Mouse (Mus musculus): ENCODE measurements around the gene Slc38a6. TPM values are rescaled to one million over a fixed set of nuclear protein-coding genes. Genes with fewer than 3 reads are reported as not detected.

Slc38a6 gene
- polyA plus RNA-seq, 1 experiment from 2014 or later = 4.4 TPM

DNA sequence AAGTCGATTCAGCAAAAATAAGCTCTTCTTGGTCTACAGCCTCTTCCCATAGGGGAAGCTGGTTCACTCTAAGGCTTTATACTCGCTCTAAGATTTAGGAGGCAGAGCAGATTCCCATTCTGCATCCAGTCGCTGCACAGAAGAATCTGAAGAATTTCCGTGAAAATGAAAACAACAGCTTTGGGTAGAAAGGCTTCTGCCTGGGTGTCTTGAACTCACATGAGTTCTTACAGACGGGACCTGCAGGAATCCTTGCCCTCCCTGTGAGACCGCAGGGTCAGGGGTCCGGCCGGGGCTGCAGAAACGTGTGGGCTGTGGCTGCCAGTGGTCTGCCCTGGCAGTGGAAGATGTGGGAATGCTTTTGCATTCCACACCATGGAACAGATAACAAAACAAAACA is 64.4 kb downstream of the Slc38a6 start:
- TF ChIP-seq EP300 (IDR thresholded peaks at IDR 0.05; ENCODE audit: low read depth) (no peak), CTCF (IDR thresholded peaks at IDR 0.05; ENCODE audit: low read depth) (no peak)
- H3K27ac ChIP-seq (ENCODE audit: low read depth) = no peak overlapping the region
- H3K27me3 ChIP-seq (ENCODE audit: insufficient read depth, low read length) = no peaks in the 10 kb centered on the region
- no peaks in the 10 kb centered on the region for H3K9me3 ChIP-seq (ENCODE audit: low read length)
- H3K9ac ChIP-seq (replicated peaks) = no peak overlapping the region
- no peak overlapping the region for H3K4me2 ChIP-seq (ENCODE audit: low read depth, low read length)
- H3K36me3 ChIP-seq (replicated peaks; ENCODE audit: insufficient read depth, low read length) = no peaks in the 10 kb centered on the region
- DNase-seq (no peak), ATAC-seq (no peak)
- H3K4me1 ChIP-seq (ENCODE audit: insufficient read depth) = no peaks in the 10 kb centered on the region
- 70% methylated on average over 9 of the region's 9 CpGs for WGBS (ENCODE audit: insufficient replicate concordance)
- H3K4me3 ChIP-seq (ENCODE audit: low read depth, low read length) = no peak overlapping the region

- Histone ChIP-seq H3K4me2 (ENCODE audit: low read depth, low read length) (no peak overlapping the region), H3K4me1 (ENCODE audit: insufficient read depth) (no peaks in the 10 kb centered on the region), H3K9me3 (ENCODE audit: low read length) (no peaks in the 10 kb centered on the region), H3K9ac (replicated peaks) (no peak overlapping the region), H3K4me3 (ENCODE audit: low read depth, low read length) (no peak overlapping the region), H3K36me3 (replicated peaks; ENCODE audit: insufficient read depth, low read length) (no peaks in the 10 kb centered on the region), H3K27me3 (ENCODE audit: insufficient read depth, low read length) (no peaks in the 10 kb centered on the region), H3K27ac (ENCODE audit: low read depth) (no peak overlapping the region)
- 76% methylated on average over 14 of the region's 14 CpGs for WGBS (ENCODE audit: insufficient replicate concordance)
- ATAC-seq = no peak
- no peak for TF ChIP-seq CTCF (IDR thresholded peaks at IDR 0.05; ENCODE audit: low read depth)
- TF ChIP-seq EP300 (IDR thresholded peaks at IDR 0.05; ENCODE audit: low read depth) = no peak
- DNase-seq = no peak
These were observed 65.2 kb downstream of the Slc38a6 start for GRCm38 (mm10) chr12:73351746-73352145.

DNA sequence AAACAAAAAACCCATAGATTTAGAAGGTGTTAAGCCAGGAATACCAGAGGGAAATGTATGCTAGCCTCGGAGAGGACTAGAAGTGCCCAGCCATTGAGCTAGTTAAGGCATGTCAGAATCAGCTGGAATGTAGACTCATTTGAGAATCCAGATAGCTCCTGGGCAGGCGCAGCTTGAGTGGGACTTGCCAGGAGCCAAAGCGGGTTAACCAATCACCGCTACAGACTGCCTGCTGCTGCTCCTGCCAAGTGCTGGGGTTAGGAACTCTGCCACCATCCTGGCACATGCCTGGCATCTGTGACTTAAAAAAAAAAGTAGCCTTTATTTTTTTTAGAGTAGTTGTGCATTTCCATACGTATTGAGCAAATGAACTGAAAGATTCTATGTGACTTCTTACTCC is 66.8 kb downstream of the Slc38a6 start:
- Histone ChIP-seq H3K9me3 (ENCODE audit: low read length) (no peaks in the 10 kb centered on the region), H3K27ac (ENCODE audit: low read depth) (no peak overlapping the region), H3K4me3 (ENCODE audit: low read depth, low read length) (no peak overlapping the region), H3K27me3 (ENCODE audit: insufficient read depth, low read length) (no peaks in the 10 kb centered on the region), H3K4me2 (ENCODE audit: low read depth, low read length) (no peak overlapping the region), H3K4me1 (ENCODE audit: insufficient read depth) (no peaks in the 10 kb centered on the region), H3K9ac (replicated peaks) (no peak overlapping the region), H3K36me3 (replicated peaks; ENCODE audit: insufficient read depth, low read length) (no peaks in the 10 kb centered on the region)
- TF ChIP-seq EP300 (IDR thresholded peaks at IDR 0.05; ENCODE audit: low read depth) (no peak), CTCF (IDR thresholded peaks at IDR 0.05; ENCODE audit: low read depth) (no peak)
- no peak for DNase-seq
- ATAC-seq = no peak
- 85% methylated on average over 5 of the region's 5 CpGs for WGBS (ENCODE audit: insufficient replicate concordance)

- 71% methylated on average over 4 of the region's 4 CpGs for WGBS (ENCODE audit: insufficient replicate concordance)
- no peak overlapping the region for H3K27ac ChIP-seq (ENCODE audit: low read depth)
- DNase-seq = no peak
These were observed 67.9 kb downstream of the Slc38a6 start for GRCm38 (mm10) chr12:73354521-73354920.

GRCm38 (mm10) chr12:73355084-73355775 is 68.7 kb downstream of the Slc38a6 start:
- ATAC-seq (no peak), DNase-seq (no peak)
- 79% methylated on average over 14 of the region's 14 CpGs for WGBS (ENCODE audit: insufficient replicate concordance)
- TF ChIP-seq EP300 (IDR thresholded peaks at IDR 0.05; ENCODE audit: low read depth) = no peak
- no peak for TF ChIP-seq CTCF (IDR thresholded peaks at IDR 0.05; ENCODE audit: low read depth)
- no peak overlapping the region for H3K27ac ChIP-seq (ENCODE audit: low read depth)
- H3K4me1 ChIP-seq (ENCODE audit: insufficient read depth) = no peaks in the 10 kb centered on the region; the same call in 1 of the 2 replicates
- no peaks in the 10 kb centered on the region for H3K36me3 ChIP-seq (replicated peaks; ENCODE audit: insufficient read depth, low read length)
- H3K9ac ChIP-seq (replicated peaks) = no peak overlapping the region
- no peaks in the 10 kb centered on the region for H3K9me3 ChIP-seq (ENCODE audit: low read length)
- no peak overlapping the region for H3K4me3 ChIP-seq (ENCODE audit: low read depth, low read length)
- no peak overlapping the region for H3K4me2 ChIP-seq (ENCODE audit: low read depth, low read length)
- H3K27me3 ChIP-seq (ENCODE audit: insufficient read depth, low read length) = no peaks in the 10 kb centered on the region

More at GRCm38 (mm10) chr12:73354521-73354920, 67.9 kb downstream of the Slc38a6 start:
- Histone ChIP-seq H3K4me2 (ENCODE audit: low read depth, low read length) (no peak overlapping the region), H3K4me3 (ENCODE audit: low read depth, low read length) (no peak overlapping the region), H3K4me1 (ENCODE audit: insufficient read depth) (no peaks in the 10 kb centered on the region; the same call in 1 of the 2 replicates), H3K9me3 (ENCODE audit: low read length) (no peaks in the 10 kb centered on the region), H3K36me3 (replicated peaks; ENCODE audit: insufficient read depth, low read length) (no peaks in the 10 kb centered on the region), H3K9ac (replicated peaks) (no peak overlapping the region), H3K27me3 (ENCODE audit: insufficient read depth, low read length) (no peaks in the 10 kb centered on the region)
- TF ChIP-seq CTCF (IDR thresholded peaks at IDR 0.05; ENCODE audit: low read depth) = no peak
- no peak for TF ChIP-seq EP300 (IDR thresholded peaks at IDR 0.05; ENCODE audit: low read depth)
- no peak for ATAC-seq

DNA sequence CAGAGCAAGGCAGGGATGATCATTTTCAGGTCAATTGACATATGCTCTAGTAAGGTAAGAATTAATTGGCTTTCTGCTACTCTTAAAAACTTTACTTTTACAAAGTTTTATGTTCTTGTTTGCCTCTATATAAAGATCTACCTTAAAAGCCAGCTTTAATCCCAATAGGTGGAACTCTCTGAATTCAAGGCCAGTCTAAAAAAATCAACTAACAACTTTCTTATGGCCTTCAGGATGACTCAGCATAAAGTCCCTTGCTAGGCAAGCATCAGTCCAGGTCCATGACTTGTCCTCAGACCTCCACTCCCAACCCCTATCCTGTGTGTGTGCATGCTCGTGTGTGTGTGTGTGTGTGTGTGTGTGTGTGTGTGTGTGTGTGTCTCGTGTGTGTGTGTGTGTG is 70.1 kb downstream of the Slc38a6 start:
- Histone ChIP-seq H3K27ac (ENCODE audit: low read depth) (no peak overlapping the region), H3K4me1 (ENCODE audit: insufficient read depth) (no peaks in the 10 kb centered on the region; the same call in 1 of the 2 replicates), H3K36me3 (replicated peaks; ENCODE audit: insufficient read depth, low read length) (no peaks in the 10 kb centered on the region), H3K9ac (replicated peaks) (no peak overlapping the region), H3K9me3 (ENCODE audit: low read length) (no peaks in the 10 kb centered on the region), H3K4me3 (ENCODE audit: low read depth, low read length) (no peak overlapping the region), H3K27me3 (ENCODE audit: insufficient read depth, low read length) (no peaks in the 10 kb centered on the region), H3K4me2 (ENCODE audit: low read depth, low read length) (no peak overlapping the region)
- DNase-seq (no peak), ATAC-seq (no peak)
- 59% methylated on average over 2 of the region's 2 CpGs for WGBS (ENCODE audit: insufficient replicate concordance)
- TF ChIP-seq CTCF (IDR thresholded peaks at IDR 0.05; ENCODE audit: low read depth) (no peak), EP300 (IDR thresholded peaks at IDR 0.05; ENCODE audit: low read depth) (no peak)

Measured in liver, postnatal 0 days (tissue).